Mouse (Mus musculus) G1E (cell line): ENCODE results near the gene Cep295nl.

Experiments used
- CTCF ChIP-seq: IDR thresholded peaks from 2 replicates; pipeline ENCODE4 v1.5.1; 2012; ENCODE audit warnings: low read depth, low read length, inconsistent platforms, mixed read lengths
- GATA1 ChIP-seq: IDR thresholded peaks from 2 replicates; pipeline ENCODE4 v1.6.1; 2012; ENCODE audit warnings: borderline replicate concordance, low read length, inconsistent platforms, mixed read lengths
- GATA2 ChIP-seq: IDR thresholded peaks from 2 replicates; pipeline ENCODE4 v1.6.1; 2012; ENCODE audit warnings: low read depth, low read length, inconsistent platforms, borderline replicate concordance
- POLR2AphosphoS5 ChIP-seq: IDR thresholded peaks from 2 replicates; pipeline ENCODE4 v1.6.1; 2012; ENCODE audit warnings: low read depth, low read length, inconsistent platforms; ENCODE audit not compliant: insufficient replicate concordance
- TAL1 ChIP-seq: conservative IDR thresholded peaks from 2 replicates; pipeline ENCODE4 v1.6.1; 2012; ENCODE audit warnings: low read depth, low read length, inconsistent platforms, mixed read lengths

GRCm38 (mm10) chr11:118355205-118355604 is 12.9 kb upstream of the Cep295nl start:
- no peak for TF ChIP-seq CTCF
- no peak for TF ChIP-seq POLR2AphosphoS5
- no peak for TF ChIP-seq GATA1
- TF ChIP-seq TAL1, result no peak
- no peak for TF ChIP-seq GATA2
